Comparison of ENCODE assay signal across 12 mouse cellular contexts in genomic region chr4:151130756-151131490, GRCm38 (mm10). TPM values are rescaled to one million over a fixed set of nuclear protein-coding genes. Genes with fewer than 3 reads are reported as not detected.
DNase-seq lines count a peak whose midpoint lies in the region; ATAC-seq and TF ChIP-seq lines count a peak whose summit lies in the region.
"Had no signal": no experiment of that assay in that cellular context is flagged by ENCODE, and none has a peak within 500 bp of the region (broad histone marks: within the 10 kb centered on the region; RNA-seq: fewer than 3 reads in every experiment).

No protein-coding gene starts in this region.

- peaks cover 5% of the 10 kb centered on the region; the same call in 1 of the 2 replicates for H3K27me3 ChIP-seq in limb, embryonic 10.5 days (ENCODE audit: low read depth, poor library complexity, severe bottlenecking)

- H3K4me1 ChIP-seq in limb, embryonic 10.5 days = peaks cover 36% of the 10 kb centered on the region

- H3K4me3 ChIP-seq in gastrocnemius, adult 2 months = no peak overlapping the region
- no peak overlapping the region for H3K4me3 ChIP-seq in limb, embryonic 10.5 days
- H3K4me3 ChIP-seq: lung, embryonic 15.5 days had no signal

- 84% methylated on average over 9 of the region's 9 CpGs for WGBS in limb, embryonic 10.5 days

- no peaks in the 10 kb centered on the region for H3K36me3 ChIP-seq in limb, embryonic 10.5 days
- H3K36me3 ChIP-seq: lung, embryonic 15.5 days had no signal

- intact Hi-C loops in gastrocnemius, adult 2 months (cut with DNase I) = no loop called here

- H3K27ac ChIP-seq in gastrocnemius, adult 2 months = peak overlapping the region; percentile 90
- H3K27ac ChIP-seq in limb, embryonic 10.5 days = peak overlapping the region; percentile 99; the same call in 1 of the 2 replicates
- H3K27ac ChIP-seq: lung, embryonic 15.5 days had no signal

- no peaks in the 10 kb centered on the region for H3K9me3 ChIP-seq in limb, embryonic 10.5 days (replicated peaks)
- H3K9me3 ChIP-seq: lung, embryonic 15.5 days had no signal

- TF ChIP-seq CTCF in gastrocnemius, adult 2 months (IDR thresholded peaks at IDR 0.05) = no peak

- ATAC-seq in granulocyte monocyte progenitor cell, adult 5-6 weeks (replicated peaks; ENCODE audit: poor library complexity, severe bottlenecking) = no peak

- DNase-seq in gastrocnemius, adult 2 months = peak; percentile 63
- no peak for DNase-seq in gastrocnemius, postnatal 4 days (ENCODE audit: low spot score in 2 of 2)
- peak; percentile 38 for DNase-seq in urinary bladder, postnatal 14 days (ENCODE audit: low spot score)
- DNase-seq in urinary bladder, adult 2 months (ENCODE audit: low spot score) = no peak
- DNase-seq in limb, embryonic 10.5 days (ENCODE audit: low spot score) = no peak
- DNase-seq in thymus, postnatal 0 days (ENCODE audit: low spot score) = no peak
- no peak for DNase-seq in retina, postnatal 1 day
- DNase-seq: adrenal gland, adult 8-10 months; B cell, adult 2 months had no signal

RNA-seq across cellular contexts. Expression of gene Gm13090, which starts 41.6 kb away (rescaled TPM):
- total RNA-seq in gastrocnemius, adult 2 months (2021) = not detected
- not detected for total RNA-seq in gastrocnemius, postnatal 4 days (2021)
- not detected in 2 replicates for polyA plus RNA-seq in urinary bladder, adult 2 months (2012; rRNA removed)
- not detected in 2 replicates for polyA plus RNA-seq in limb, embryonic 10.5 days (2016; fragmentation: Nextera tagmentation; extraction: Ambion mirVana)
- polyA plus RNA-seq in thymus, postnatal 0 days (2015; fragmentation: Nextera tagmentation; extraction: Ambion mirVana) = not detected in 2 replicates
- not detected in 2 replicates for total RNA-seq in granulocyte monocyte progenitor cell, adult 5-6 weeks (2014; fragmentation: Nextera tagmentation)
- not detected in 2 replicates for total RNA-seq in granulocyte monocyte progenitor cell, adult 5-6 weeks (2017)
- total RNA-seq: adrenal gland, adult 8-10 months; left cerebral cortex, postnatal 36 days had no signal
- polyA plus RNA-seq: lung, embryonic 15.5 days had no signal

Comparison
In these comparisons a context has a peak if more than half of its experiments do, and no peak if none do; other contexts are left out.
1. DNase-seq: peak in gastrocnemius, adult 2 months (single experiment) and urinary bladder, postnatal 14 days (single experiment); none in gastrocnemius, postnatal 4 days (0 of 2), urinary bladder, adult 2 months (single experiment), limb, embryonic 10.5 days (single experiment), thymus, postnatal 0 days (single experiment) and retina, postnatal 1 day (single experiment).